Mouse (Mus musculus) CD8-positive naive resting alpha-beta T cell, adult 57 days (primary cell): ENCODE data around the gene Anxa5. TPM values are rescaled to one million over a fixed set of nuclear protein-coding genes. Genes with fewer than 3 reads are reported as not detected.

Experiments
- total RNA-seq: library from RNA; stranded (reverse); gene quantifications from one replicate; pipeline ENCODE4 v1.2.4, GENCODE M21; 2023

The Anxa5 gene
- 47.8 TPM for total RNA-seq

GRCm38 (mm10) chr3:36475532-36476087, at the start of gene Anxa5, which contains the start of gene 1810062G17Rik:
Gene Anxa5 (minus strand): TSS chr3:36475894.
Gene 1810062G17Rik (plus strand): TSS chr3:36475937.

GRCm38 (mm10) chr3:36521073-36522060, 45.7 kb upstream of the Anxa5 start, which contains the start of gene Gm11549:
Gene Gm11549 (minus strand): TSS chr3:36521813.

Other genes with a start within 250 kb of the Anxa5 start
- not detected for gene 1810062G17Rik, start within 50 bp of the Anxa5 start, total RNA-seq
- gene Gm11549, start 45.9 kb upstream of the Anxa5 start, total RNA-seq = not detected
- 39.5 TPM for gene Exosc9, start 76.7 kb upstream of the Anxa5 start, total RNA-seq
- gene Ccna2, start 96.3 kb upstream of the Anxa5 start, total RNA-seq = 0.58 TPM
- 0.70 TPM for gene Bbs7, start 137.6 kb upstream of the Anxa5 start, total RNA-seq
- gene Trpc3, start 214.3 kb upstream of the Anxa5 start, total RNA-seq = not detected